Mouse (Mus musculus) C2C12 (cell line): ENCODE measurements at regions not wholly inside any gene's neighbourhood (a gene's known extent, or its start where the extent isn't known, plus 50 kb on each side); places are given as distances from the start of the nearest gene placed in this dataset.

Source experiments
- CEBPB ChIP-seq: IDR thresholded peaks from one replicate; pipeline ENCODE4 v1.6.1; 2011; ENCODE audit warnings: low read depth, mild to moderate bottlenecking, control low read depth, moderate library complexity
- CTCF ChIP-seq: IDR thresholded peaks from one replicate; pipeline ENCODE4 v1.5.1; 2011; ENCODE audit not compliant: control insufficient read depth, insufficient read depth, insufficient read length
- FOSL1 ChIP-seq: IDR thresholded peaks from one replicate; pipeline ENCODE4 v1.8.0; 2011; ENCODE audit warnings: mild to moderate bottlenecking, low read length; ENCODE audit not compliant: poor library complexity, insufficient read depth, severe bottlenecking
- MAX ChIP-seq: IDR thresholded peaks from one replicate; pipeline ENCODE4 v1.6.1; 2011; ENCODE audit warnings: mild to moderate bottlenecking, control low read depth
- MYOD1 ChIP-seq: IDR thresholded peaks from one replicate; pipeline ENCODE4 v1.6.1; 2011; ENCODE audit warnings: low read depth; ENCODE audit not compliant: control insufficient read depth, insufficient read length
- MYOG ChIP-seq: IDR thresholded peaks from one replicate; pipeline ENCODE4 v1.6.1; 2011; ENCODE audit not compliant: control insufficient read depth, insufficient read length; ENCODE audit errors: extremely low read depth
- USF1 ChIP-seq: IDR thresholded peaks from one replicate; pipeline ENCODE4 v1.6.1; 2011; ENCODE audit warnings: low read depth, mild to moderate bottlenecking, control low read depth, moderate library complexity

- TF ChIP-seq MAX = no peak
- no peak for TF ChIP-seq CTCF
- TF ChIP-seq USF1 = no peak
- no peak for TF ChIP-seq CEBPB
- TF ChIP-seq FOSL1 = no peak
- no peak for TF ChIP-seq MYOG
- no peak for TF ChIP-seq MYOD1
These were observed 56.7 kb downstream of the AI429214 start for GRCm38 (mm10) chr8:37049969-37050683.
